Mouse (Mus musculus) thymus, postnatal 14 days (tissue): ENCODE measurements around the gene Elmsan1.

Experiments
- DNase-seq: peaks from one replicate; pipeline ENCODE4 v3.0.0; 2021

Gene Elmsan1

DNA sequence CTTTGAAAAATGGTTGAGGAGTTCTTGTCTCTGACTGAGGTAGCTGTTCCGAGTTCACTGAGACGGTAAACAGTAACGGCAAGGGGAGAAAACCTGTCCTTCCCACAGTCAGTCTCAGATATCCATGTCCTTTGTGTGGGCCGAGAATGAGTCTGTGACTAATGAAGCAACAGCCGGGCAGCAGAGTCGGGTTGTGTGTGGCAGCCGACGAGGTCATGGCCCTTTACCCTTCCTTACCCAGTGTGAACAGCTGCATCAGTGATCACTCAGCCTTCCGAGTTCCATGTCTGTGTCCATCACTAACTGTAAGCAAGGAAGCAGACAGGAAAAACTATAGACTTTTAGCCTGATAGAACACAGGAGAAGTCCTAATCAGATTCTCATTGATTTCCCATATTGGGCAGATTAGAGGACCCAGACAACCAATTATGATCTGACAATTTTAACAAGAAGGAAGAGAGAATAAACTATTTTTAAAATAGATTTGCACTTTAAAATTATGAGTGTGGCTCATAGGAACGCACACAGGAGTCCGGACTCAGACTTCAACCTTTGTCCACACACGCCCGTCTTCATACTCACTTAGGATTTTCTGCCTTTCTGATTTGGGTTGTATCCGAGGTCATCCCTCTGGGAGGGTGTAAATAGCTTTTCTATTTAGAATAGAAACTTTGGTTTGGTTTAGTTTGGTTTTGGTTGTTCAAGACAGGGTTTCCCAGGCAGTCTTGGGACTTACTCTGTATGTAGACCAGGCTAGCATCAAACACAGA is 76.2 kb downstream of the Elmsan1 start:
- no peak for DNase-seq

DNA sequence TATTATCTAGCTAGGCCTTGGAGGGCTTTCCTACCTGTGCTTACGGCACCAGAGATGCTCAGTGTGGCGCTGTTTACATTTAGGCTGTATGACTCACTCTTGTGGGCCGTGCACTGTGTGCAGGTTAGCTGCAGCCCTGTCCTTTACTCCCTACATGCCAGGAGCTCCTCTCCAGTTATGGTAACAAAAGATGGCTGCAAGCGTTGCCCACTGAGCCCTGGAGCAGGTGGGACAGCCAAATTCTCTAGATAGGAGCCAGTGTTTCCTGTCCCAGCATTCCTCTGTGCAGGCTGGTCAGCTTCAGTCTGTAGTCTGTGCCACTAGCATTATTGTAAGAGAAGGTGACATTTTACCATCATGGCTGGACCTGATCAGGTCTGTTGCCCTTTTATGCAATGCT is 77.4 kb downstream of the Elmsan1 start:
- DNase-seq = no peak

DNA sequence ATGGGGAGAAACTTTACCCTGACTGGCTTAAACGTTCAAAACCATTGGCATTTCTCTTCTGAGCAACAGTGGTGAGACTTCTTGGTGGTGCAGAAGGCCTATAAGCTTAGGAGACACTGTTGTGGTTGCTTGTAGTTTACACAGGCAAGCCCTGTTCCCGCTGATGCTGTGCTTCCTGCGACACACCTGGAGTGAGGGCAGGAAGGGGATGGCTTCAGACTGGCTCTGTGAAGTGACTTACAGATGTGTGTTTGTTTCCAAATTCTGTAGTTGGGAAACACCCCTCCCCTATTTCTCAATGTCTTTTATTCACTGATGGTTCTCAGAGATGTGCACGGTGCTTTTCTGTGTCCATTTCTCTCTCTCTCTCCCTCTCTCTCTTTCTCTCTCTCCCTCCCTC is 78.5 kb downstream of the Elmsan1 start:
- no peak for DNase-seq

DNA sequence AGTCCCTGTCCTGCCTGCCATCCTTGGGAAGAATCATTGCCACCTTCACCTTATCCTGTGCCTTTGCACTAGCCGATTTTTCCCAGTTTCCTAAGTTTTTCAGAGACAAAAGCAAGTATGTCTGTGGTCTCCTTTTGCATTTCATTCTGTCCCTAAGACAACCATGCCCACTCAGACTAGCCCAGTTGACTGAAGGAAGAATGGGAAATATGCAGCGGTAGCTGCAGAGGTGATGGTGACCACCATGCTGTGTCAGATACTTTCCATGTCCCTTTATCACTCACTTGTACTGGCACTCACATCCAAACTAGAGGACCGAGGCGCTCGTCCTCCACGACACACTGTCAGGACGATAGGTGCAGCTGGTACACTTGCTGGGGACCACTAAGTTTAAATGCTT is 81.5 kb downstream of the Elmsan1 start:
- no peak for DNase-seq

DNA sequence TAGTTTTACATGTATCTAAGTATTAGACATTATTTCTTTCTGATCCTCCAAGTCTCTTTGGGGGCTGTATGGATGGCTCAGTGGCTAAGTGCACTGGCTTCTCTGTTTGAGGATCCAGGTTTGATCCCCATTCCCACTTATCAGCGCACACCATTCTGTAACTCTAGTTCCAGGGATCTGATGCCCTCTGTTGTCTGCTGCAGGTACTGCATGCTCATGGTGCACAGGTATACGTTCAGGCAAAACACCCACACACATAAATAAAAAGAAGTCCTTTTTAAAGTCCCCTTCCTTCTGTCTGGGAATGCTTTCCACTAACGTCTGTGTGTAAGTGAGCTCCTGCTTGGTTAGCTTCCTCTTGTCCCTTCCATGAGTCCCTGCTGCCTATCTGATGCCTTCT is 86.4 kb downstream of the Elmsan1 start:
- peak; percentile 53 for DNase-seq

DNA sequence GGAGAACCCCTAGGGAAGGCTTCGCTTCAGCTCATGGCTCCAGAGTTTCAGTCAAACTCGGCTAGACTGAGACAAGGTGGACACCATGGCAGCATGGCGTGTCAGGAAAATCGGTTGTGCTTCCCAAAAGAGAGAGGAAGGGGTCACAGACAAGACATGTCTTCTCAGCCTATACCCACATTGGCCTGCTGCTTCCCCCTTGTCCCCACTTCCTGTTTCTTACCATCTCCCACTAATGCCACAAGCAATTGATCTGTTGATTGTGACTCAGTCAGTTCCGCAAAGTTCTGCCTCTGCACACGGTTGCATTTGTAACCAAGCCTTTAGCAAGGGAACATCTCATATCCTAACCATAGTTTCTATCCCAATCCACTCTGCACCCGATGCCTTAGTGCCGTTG is 88.8 kb downstream of the Elmsan1 start:
- no peak for DNase-seq

GRCm38 (mm10) chr12:84128576-84128975 is 90.1 kb downstream of the Elmsan1 start:
- no peak for DNase-seq

DNA sequence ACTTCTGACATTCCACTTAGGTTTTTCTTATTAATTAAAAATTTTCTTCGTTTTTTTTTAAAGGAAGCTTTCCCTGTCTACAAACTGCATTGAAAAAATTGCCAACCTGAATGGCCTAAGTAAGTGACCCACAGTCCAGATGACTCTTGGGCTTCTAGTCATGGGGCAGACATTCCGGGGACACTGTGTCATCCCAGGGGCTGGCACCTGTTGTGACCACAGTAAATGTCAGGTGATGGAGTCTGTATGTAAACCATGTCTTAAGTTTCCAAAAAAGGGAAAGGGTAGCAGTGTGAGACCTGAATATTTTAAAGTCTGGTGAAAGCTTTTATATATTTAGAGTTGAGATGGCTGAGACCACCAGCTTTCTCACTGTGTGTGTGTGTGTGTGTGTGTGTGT is 91.8 kb downstream of the Elmsan1 start:
- no peak for DNase-seq

DNA sequence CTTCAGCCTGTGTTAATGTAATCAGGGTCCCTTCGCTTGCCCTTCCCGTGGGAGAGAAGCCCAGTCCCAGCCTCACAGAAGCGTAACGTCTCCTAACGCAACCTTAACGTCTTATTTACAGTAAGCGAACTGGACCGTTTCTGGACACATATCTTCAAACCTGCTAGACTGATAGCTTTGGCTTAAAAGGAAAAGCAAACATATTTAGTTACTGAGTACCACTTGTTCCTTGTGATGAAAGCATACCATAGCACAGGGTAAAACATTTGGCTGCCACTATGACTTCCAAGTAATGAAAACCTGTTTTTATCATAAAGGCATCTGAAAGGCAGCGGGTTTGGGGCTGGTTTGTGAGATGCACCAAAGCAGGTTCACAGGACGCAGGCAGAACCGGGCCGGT is 92.8 kb downstream of the Elmsan1 start:
- DNase-seq = no peak

GRCm38 (mm10) chr12:84119584-84119983 is 99.1 kb downstream of the Elmsan1 start:
- no peak for DNase-seq

DNA sequence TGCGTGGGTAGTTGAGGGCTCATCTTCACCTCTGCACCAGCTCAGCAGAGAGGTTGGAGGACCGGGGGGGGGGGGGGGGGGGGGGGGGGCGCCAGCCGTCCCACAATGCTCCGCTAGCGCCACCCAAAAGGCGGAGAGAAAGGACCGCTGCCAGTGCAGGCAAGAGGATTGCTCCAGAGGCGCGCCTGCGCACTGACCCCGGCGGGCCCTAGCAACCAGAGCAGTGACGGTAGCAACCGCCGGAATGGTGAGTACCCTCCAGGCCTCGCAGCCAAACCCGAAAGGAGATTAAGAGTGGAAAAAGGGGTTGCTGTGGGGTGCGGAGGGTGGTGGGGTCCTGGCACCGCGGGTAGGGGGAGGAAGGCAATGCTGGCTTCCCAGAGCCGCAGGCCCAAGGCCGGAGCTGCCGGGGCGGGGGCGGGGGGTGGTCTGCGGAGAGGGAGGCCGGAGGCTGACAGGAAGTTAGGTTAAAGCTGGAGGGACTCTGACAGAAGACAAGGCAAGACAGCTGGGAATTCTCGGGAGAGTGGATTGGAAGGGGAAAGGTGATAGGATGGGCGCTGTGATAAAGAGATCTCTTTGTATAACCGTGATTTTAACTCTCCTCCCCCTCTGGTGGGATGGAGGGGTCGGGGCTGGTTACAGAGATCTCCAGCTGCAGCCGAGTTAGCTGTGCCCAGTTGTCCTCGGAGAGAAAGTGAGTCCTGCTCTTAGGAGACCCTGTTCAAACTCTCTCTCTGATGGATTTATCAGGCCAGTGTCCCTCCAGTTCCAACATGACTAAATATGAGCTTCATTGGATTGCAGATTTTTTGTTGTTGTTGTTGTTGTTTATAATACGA is 104.3 kb downstream of the Elmsan1 start, which contains the start of gene Dnal1:
Gene Dnal1, plus strand, starts transcription at position 214 of the 842 bp plus-strand sequence.
- DNase-seq = peak; percentile 89

DNA sequence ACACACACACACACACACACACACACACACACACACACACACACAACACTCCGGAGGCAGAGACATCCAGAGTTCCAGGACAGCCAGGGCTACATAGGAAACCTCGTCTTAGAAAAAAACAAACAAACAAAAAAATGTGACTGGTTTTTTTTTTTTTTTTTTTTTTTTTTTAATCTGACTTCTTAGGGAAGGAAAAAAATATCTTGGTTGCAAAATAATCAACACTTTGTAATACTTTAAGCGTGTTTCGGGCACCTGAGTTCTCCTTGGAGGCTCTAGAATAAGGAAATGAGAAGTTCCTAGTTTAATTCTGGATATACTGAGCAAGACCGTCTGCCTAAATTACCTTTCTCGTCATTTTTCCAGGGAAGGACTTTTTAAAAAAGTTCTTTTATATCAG is 105.0 kb downstream of the Elmsan1 start:
- no peak for DNase-seq

- no peak for DNase-seq
Observed at GRCm38 (mm10) chr12:84110814-84111213, 107.9 kb downstream of the Elmsan1 start.

DNA sequence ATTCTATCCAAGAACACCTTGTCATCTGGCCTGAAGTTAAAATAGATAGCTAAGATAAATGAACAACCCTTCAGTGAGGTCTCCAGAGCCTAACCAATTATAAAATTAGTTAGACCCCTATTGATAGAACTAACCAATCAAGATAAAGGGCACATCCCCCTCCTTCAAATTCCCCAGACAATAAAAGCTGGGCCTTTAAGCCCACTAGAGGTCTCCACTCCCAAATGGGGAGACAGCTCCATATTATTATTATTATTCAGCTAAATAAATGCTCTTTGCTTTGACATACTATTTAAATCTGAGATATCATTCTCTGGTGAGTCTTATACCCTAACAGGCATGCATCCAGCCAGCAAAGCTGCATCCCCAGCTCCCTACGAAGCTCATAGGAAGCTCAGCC is 108.8 kb downstream of the Elmsan1 start:
- DNase-seq = no peak

- no peak for DNase-seq
Observed at GRCm38 (mm10) chr12:84107692-84108091, 111.0 kb downstream of the Elmsan1 start.

- DNase-seq = no peak
Observed at GRCm38 (mm10) chr12:84107012-84107411, 111.7 kb downstream of the Elmsan1 start.

- DNase-seq = no peak
Observed at GRCm38 (mm10) chr12:84101493-84101845, 117.2 kb downstream of the Elmsan1 start.

- DNase-seq = peak; percentile 43
Observed at GRCm38 (mm10) chr12:84100604-84101492, 117.8 kb downstream of the Elmsan1 start, which contains the start of gene Acot6. Acot6 (plus strand) TSS chr12:84100654.

- DNase-seq = no peak
Observed at GRCm38 (mm10) chr12:84100071-84100470, 118.6 kb downstream of the Elmsan1 start.

GRCm38 (mm10) chr12:84099605-84100004 is 119.1 kb downstream of the Elmsan1 start:
- no peak for DNase-seq
